Mouse (Mus musculus) embryo, embryonic 9.5 days (tissue): ENCODE measurements around the gene Ddb1.
"Not testable (repeated sequence)": the region's sequence is repeated elsewhere in the genome, so short reads cannot be mapped to it uniquely, and the experiment has no call there.

Experiments
- DNase-seq: peaks from one replicate; pipeline ENCODE4 v3.0.0-alpha.2; 2017; ENCODE audit errors: extremely low spot score

Gene Ddb1

DNA sequence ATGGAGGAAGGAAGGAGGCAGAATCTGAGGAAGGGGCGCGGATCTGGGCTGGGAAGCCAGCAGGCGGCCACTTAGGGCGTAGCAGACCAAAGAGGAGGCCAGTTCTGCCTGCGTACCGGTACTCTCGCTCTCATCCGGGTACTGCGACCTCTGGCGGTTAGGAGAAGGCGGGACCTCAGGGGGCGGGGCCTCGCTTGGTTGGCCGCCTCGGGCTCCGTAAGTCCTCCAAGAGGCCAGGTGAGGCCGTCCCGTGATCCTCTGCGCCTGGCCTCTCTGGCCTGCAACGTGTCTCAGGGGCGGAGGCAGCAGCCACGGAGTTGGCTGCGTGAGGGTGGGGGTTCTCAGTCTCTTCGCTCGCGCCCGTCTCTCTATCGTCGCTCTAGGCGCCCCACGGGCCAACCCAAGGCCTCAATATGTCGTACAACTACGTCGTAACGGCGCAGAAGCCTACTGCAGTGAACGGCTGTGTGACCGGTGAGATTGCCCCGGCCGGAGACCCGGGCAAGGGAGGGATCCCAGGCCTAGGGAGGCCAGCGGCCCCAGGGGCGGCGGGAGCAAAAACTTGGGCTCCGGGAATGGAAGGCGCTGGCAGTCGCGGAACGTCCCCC lies at the start of gene Ddb1, which contains the start of gene Tkfc:
Gene Ddb1 (plus strand): TSS at position 35 of the 608 bp plus-strand sequence.
Gene Tkfc (minus strand): TSS at position 362 of the 608 bp plus-strand sequence.
- DNase-seq: peak; percentile 98

DNA sequence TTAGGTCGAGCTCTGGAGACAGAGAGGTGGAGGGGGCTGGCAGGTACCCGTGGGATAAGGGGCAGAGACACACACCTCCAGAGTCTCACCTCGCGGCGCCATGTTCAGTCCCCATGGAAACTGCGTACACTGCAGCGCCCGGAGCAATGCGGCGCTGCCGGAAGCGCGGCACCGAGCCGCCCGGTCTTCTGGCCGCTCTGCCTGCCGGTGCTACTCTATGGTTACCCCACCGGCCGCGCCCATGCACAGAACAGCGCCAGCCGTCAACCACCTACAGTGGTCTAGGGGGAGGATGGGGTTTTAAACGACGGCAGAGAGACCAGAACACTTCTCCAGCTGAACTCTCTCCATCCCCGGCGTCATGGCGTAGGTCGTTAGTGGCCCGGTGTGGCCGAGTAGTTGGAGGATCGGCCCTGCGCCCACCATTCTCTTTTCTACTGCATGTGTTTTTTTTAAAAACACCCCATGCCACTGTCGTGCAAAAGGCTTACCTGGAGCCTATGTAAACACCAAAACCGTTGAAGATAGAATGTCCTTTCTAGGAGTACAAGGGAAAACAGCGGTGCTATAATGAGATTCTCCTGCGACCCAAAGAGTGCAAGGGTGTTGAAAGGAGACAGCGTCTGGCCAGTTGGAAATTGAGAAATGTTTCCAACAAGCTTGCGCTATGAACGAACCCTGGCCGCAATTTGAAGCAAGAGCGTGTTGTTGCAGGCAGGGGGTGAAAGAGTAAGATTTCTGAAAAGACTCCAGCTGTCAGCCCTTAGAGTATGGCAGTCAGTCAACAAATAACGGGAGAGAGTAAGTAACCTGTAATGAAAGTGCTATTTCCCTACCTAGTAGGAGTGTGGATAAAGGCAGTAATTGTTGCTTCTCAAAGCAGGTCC lies 49.3 kb upstream of the Ddb1 start, which contains the start of gene Tmem216:
Gene Tmem216 (minus strand): TSS at position 615 of the 887 bp plus-strand sequence.
- DNase-seq: peak; percentile 83

DNA sequence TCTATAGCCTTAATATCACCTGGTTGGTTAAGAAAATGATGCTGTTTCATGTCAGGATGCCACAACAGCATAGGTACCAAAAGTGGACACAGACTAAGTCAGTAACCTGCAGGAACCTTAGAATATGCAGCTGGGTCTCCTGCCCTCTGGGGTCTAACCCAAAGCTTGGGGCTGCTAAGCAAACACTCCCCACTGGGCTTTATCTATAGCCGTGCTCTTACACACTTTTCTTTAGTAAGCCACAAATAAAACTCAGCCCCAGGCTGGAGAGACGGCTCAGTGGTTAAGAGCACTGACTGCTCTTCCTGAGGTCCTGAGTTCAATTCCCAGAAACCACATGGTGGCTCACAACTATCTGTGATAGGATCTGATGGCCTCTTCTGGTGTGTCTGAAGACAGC lies 48.1 kb upstream of the Ddb1 start:
- no peak for DNase-seq

DNA sequence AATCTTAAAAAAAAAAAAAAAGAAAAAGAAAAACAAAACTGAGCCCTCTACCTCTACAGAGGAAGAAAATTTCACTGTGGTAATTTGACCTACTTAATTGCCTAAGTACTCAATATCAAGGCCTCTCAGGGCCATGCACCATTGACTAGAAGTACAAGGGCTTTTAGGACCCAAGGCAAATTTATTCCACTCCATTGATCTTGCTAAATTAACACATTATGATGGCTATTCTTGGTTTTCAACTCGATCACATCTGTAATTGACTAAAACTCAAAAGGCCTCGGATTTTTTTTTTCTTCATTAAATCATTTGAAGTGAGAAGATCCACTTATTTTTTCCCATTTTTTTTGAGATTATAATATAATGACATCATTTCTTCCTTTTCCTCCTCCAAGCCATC lies 47.7 kb upstream of the Ddb1 start:
- no peak for DNase-seq

DNA sequence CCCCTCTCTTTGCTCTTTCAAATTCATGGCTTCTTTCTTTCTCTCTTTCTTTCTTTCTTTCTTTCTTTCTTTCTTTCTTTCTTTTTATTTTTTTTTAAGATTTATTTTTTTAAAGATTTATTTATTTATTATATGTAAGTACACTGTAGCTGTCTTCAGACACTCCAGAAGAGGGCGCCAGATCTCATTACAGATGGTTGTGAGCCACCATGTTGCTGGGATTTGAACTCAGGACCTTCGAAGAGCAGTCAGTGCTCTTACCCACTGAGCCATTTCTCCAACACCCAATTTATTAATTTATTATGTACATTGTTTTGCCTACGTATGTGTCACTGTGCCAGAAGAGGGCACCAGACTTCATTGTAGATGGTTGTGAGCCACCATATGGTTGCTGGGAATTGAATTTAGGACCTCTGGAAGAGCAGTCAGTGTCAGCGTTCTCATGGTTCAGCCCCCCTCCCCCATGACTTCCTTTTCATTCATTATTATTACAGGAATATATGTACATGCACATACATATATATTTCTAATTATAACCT lies 47.2 kb upstream of the Ddb1 start:
- not testable (repeated sequence) for DNase-seq

DNA sequence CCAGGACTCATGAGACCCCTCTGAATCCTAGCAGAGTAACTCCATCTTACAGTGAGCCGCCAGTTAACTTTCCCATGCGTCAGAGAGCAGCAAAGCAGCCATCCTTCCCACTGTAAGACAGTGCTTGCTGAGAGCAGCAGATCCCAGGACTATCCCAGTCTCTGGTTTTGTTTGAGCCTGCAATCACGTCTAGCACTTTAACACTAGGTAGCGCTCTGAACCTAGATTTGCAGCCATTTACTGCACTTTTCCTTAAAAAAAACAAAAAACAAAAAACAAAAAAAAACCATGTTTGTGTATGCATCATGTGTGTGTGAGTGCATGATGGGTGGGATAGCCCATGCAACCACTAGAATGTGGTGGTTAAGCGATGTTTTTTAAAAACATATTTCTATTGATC lies 45.0 kb upstream of the Ddb1 start:
- DNase-seq: no peak

DNA sequence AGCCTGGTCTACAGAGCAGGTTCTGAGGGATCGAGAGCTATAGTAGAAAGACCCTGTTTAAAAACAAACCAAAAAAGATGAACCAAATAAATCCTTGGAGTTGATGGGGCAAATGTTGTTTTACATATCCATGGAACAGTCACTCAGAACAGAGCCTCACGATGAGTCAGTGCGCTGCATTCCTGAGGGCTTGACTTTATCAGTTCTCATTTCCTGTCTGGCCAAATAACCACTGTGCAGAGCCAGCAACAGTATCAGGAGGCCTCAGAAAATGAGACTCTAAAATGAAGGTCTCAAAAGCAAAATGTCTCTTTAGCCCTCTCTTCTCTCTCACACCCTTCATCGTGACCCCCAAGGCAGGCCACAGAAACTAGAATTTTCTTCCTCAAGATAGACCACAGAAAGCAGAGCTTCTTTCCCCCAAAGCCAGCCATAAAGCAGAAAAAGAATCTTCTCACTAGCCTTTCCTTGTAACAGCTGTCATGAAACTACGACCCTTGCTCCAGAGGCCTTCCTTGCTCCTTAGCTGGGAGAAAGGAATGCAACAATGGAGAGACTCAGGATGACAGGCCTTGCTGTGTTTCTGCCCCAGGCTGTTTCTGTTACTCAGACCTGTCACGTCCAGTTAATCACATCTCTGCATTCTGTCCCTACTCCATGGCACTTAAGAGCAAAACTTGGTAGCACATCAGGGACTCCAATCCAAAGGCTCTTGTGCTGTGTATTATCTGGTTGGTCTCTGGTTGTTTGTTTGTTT lies 43.4 kb upstream of the Ddb1 start:
- DNase-seq: peak; percentile 33

DNA sequence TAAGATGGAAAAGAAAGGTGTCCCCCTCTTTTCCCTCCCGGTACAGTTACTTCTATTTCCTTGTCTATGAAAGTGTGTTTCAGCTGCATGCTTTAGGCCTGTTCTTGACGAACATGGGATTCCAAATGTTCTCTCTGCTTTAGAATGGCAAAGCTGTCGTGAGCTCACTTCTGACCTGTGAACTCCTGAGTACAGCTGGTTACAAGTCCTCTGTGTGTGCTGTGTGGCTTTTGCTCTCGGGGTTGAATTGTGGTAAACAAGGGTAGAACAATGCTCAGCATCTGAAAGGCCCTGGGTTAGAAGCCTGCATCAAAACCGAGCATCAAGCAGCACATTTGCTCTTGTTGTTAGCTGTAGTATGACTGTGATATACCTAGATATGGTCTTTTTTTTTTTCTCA lies 42.8 kb upstream of the Ddb1 start:
- DNase-seq: no peak

DNA sequence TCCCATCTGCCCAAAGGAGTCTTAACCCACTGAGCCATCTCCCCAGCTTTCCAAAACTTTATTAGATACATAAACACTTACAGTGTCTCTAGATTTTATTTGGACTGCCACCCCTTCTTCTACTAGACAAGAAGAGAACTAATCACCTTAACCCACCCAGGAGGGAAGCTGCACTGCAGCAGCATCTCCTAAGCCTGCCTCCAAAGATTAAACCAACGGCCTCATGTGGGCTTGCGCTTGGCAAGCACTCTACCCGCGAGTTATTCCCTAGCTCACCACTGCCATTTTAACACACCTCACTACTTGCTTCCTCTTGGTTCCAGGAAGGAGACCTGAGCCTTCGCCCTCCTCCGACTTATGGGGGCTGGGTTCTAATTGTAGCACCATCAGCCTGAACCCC lies 40.8 kb upstream of the Ddb1 start:
- DNase-seq: no peak

DNA sequence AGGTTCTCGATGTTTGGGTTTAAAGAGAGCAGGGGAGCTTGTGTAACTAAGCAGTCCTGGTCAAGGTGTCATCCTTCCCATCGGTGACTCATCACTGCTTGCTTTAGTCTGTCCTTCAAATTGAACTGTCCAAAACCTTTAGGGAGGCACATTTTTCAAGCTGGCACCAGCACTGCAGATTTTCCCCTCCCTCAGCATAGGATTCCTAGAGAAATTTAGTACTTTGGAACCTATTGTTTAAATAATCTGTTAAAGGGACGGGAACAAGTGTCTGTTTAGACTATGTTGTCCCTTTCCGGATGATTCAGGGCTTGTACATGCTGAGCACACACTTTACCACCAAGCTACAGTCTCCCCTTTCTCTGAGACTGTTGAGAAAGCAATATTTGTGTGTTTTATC lies 39.9 kb upstream of the Ddb1 start:
- no peak for DNase-seq

DNA sequence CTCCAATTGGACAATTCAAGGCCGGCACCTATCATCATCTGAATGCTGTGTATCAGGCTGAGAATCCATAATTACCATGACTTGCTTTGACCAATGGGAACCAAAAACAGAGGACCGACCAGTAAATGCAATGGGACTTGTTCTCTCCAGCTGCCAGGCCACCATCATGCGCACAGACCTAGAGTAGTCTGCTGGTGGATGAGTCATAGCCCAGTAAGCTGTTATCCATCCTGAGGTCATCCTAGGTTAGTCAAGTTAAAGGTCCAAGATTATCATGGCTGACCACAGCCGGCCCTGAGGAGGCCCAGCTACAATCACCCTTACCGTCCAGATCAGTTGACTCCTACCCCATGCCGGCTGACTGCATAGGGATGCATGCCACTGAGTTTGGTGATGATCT lies 35.5 kb upstream of the Ddb1 start:
- no peak for DNase-seq

DNA sequence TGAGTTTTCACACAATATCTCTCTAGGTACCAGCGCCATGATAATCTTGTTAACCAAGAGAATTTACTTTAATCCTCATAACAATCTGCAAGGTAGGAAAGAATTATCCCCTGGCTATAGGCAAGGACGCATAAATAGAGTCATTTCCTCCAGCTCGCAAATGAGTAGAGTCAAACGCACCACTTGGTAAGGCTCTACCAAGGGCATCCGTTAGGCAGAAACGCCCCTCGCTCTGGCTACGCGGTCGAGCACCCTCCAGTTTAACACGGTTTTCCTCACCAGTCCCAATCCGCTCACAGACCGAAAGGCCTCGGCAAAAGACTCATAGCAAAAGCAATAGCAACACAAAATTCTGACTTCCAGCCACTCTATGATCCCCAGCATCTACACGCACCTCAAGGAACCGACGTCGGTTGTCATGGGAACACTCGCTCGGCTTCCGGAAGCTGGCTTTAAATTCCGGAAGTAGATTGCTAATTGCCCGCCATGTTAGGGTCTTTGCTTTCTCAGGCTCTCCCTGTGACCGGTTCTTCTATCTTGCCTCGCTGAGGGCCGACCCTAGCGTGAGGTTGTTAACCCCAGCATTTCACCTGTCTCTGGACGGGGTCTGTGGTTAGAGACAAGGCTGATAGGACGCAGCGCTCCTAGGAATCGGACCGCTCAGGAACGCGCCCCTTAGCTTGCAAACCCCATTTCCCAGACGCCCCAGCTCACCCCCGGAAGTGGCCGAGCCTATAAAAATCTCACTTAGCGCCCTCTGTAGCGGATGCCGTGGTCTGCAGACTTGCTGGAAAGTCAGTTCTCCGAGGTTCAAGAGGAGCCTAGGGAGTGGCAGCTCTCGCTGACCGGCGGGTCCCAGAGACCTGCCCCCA lies 28.2 kb upstream of the Ddb1 start, which contains the start of the genes Cyb561a3 and Tmem138:
Gene Cyb561a3 (plus strand): TSS at position 483 of the 872 bp plus-strand sequence.
Gene Tmem138 (minus strand): TSS at position 673 of the 872 bp plus-strand sequence.
- peak; percentile 96 for DNase-seq

DNA sequence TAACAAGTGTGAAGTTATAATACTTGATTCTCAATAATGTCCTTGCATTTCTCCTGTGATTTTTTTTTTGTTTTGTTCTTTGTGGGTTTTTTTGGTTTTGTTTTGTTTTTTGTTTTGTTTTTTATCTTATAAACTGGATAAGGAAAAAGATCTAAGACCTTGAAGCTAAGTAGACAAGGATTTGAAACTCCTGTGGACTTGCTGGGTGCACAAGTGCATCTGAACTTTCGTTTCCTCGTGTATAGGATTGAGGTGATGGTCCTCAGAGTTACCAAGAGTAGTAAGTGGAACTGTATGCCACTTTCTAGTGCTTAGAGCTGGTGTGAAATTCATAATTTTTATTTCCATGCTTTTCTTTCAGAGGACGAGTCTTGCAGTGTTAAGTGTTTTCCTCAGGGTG lies 25.0 kb upstream of the Ddb1 start:
- DNase-seq: no peak

DNA sequence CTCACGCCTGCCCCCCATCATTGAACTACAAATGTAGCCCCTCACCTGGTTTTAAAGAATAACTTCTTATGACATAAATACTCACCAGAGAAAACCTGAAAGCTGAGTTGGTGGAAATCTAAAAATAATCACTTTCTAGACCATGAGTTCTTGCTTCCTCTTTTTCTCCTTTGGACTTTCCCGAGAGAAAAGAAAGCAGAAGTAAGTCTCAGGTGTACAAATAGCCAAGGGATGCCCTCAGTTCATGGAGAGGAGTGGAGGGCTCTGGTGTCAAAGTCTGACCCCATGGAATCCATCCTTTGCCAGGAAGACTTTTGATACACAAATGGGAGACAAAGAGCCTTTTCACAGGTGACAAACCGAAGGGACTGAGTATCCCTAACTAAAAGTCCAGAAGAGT lies 24.4 kb upstream of the Ddb1 start:
- DNase-seq: no peak

DNA sequence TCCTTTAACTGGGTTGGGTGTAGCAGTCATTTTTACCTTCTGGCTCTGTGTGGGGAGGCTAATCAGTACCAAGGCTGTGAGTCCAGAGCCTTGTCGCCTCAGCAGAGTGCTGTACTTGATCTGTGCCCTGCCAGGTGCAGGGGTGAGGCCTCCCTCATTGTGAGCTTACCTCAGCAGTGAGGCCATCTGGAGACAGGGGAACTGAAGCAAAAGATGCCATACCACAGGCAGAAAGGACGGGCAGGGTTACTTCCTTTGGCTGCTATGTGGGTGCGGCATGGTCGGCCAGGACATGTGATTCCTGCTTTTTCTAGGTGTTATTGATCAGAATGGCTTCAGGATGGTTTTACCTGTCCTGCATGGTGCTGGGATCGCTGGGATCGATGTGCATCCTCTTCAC lies 23.1 kb upstream of the Ddb1 start:
- no peak for DNase-seq

DNA sequence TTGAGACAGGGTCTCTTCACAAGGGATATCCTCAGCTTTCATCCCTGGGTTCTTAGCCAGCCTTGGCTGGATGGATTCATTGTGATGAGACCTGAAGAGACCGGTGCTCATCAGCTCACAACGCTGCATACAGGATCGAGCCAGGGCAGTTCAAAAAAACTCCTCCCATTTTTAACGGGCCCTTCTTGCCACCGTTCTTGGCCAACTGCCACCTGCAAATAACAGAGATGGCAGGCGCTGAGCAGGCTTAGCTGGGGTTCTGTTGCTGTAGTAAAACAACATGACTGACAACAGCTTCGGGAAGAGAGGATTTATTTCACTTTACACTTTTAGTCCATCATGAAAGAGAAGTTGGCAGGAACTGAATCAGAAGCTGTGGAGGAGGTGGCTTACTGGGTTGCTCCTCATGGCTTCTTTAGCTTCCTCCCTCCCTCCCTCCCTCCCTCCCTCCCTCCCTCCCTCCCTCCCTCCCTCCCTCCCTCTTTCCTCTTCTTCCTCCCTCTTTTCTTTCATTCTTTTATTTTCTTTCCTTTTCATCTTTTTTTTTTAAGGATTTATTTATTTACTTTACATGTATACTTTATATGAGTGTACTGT lies 21.5 kb upstream of the Ddb1 start:
- no peak for DNase-seq

DNA sequence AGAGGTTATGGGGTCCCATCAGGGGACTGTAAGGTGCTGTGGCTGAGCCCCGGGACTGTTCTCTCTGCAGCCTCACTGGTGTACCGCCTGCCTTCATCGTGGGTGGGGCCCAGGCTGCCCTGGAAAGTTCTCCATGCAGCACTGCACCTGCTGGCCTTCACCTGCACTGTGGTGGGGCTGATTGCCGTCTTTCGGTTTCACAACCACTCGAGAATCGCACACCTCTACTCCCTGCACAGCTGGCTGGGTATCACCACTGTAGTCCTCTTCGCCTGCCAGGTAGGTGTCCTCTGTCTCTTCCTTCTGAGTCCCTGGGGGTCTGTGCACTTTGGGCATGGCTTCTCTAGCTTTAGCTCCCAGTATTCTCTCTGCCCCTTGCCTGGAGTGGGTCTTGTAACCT lies 20.0 kb upstream of the Ddb1 start:
- no peak for DNase-seq

DNA sequence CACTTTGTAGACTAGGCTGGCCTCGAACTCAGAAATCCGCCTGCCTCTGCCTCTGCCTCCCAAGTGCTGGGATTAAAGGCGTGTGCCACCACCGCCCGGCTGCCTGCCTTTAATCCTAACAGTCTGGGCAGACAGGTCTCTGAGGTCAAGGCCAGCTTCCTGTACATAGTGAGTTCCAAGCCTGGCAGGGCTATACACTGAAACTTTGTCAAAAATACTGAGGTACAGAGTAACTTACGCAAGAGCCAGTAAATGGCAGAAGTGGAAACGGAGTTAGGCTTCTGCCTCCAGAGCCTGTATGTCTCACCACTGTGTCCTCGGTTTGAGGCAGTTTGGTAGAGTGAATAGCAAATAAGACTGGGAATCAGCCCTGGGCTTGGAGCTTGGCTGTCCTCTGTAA lies 17.9 kb upstream of the Ddb1 start:
- no peak for DNase-seq

DNA sequence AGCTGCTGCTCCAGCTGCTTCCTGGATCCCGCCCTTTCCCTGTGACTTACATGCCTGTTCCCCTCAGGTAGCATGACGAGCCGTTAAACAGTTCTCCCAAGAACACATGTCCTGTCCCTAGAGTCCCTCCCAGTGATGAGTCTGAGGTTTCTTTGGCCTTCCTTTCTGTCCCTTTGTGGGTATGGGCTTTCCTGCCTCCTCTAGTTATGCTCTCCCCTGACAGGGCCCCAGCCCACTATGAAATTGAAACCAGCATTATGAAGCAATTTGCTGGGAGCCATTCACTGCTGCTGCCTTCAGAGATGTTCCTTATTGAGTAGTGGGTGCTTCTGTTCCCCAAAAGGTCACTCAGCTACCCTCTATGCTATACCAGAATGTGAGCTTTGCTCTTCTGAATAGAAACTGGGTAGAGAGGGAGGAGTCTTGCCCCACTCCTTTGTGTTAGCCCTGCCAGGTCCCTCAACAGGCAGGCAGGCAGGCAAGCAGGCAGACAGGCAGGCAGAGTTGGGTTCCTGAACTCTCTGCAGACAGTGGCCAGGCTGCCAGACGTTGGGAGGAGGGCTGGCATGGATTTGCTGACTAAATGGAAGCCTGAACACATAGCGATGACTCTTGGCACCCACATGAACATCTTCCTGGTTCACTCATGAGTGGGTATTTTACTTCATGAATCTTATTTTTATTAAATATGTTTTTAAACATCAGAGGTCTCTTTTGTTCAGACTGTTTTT lies 15.8 kb upstream of the Ddb1 start:
- DNase-seq: no peak

DNA sequence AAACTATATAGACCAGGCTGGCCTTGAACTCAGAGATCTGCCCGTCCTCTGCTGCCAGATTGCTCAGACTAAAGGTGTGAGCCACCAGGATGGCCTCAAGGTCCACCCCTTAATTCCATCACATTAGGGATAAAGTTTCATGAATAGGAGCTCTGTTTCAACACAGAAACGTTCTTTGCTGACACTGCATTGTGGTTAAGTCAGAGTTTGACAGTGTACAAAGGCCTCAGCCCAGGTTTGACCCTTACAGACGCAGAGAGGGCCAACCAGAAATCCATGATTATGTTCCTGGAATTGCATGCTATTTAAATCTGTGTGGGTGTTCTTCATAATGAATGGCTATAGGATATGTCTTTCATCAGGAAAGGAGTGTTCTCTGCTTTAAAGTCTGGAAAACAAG lies 14.8 kb upstream of the Ddb1 start:
- no peak for DNase-seq
